Mouse (Mus musculus) urinary bladder, postnatal 14 days (tissue): ENCODE measurements at regions not wholly inside any gene's neighbourhood (a gene's known extent, or its start where the extent isn't known, plus 50 kb on each side); places are given as distances from the start of the nearest gene placed in this dataset.

Experiments
- DNase-seq: peaks from one replicate; pipeline ENCODE4 v3.0.0; 2021; ENCODE audit warnings: low spot score

- DNase-seq, result no peak
These were observed 61.5 kb upstream of the Sp8 start for GRCm38 (mm10) chr12:118784643-118785042.

DNA sequence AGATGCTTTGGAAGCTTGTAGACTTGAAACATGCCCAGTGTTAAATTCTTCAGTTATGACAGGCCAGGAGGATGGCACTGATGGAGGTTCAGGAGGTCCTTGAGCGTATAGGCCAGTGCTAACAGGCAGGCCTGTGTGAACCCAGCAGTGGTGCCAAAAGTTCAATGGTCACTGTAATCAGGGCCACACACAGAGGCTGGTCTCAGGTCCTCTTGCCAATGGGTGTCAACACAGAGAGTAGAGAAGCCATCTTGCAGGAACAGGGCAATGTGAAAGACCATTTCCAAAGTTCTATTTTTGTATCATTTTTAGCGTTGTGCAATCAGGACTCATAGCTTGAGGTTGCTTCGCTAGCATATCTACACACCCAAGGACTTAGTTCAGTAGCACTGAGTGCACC, 64.2 kb upstream of the Sp8 start:
- DNase-seq, result no peak

DNA sequence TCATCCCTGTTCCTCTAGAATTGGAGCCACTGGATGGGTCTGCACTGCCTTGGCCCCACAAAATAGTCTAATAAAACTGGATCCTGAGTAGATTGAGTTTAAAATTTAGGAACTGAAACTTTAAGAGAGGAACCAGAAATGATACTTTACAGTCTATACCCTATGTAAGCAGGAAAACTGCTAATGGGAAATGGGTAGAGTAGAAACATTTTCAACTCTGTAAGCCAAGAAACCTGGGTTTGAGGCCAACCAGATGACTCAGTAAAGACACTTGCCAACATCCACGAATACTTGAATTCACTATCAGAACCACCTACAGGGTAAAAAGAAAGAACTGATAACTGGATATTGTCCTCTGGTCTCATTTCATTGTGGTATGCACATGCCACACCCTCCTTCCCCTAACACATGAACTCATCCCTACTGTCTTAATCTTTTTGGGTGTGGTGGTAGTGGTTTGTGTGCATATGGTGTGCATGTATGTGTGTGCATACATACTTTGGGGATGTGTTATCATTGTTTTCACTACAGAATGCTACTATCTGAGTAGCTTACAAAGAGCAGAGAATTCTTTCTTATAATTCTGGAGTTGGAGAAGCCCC, 70.6 kb upstream of the Sp8 start:
- no peak for DNase-seq

DNA sequence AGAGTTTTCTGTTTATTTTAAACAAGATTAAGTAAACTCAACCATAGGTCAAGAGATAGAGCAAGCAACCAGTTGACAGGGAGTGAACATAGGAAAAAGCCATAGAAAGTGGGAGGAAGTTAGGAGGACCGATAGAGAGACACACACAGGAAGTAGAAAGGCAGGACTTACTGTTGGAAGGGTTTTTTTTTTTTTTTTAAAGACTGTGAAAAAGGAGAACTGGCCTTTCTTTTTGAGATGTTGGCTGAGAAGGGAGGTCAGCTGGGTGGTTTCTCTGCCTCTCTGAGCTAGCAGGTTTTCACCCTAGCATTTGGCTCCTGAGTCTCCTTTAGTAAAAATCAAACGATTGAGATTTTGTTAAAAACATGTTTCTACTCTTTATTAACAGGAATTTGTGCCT, 73.3 kb upstream of the Sp8 start:
- DNase-seq, result no peak

- DNase-seq, result no peak
These were observed 79.7 kb upstream of the Sp8 start for GRCm38 (mm10) chr12:118766472-118766871.

- DNase-seq, result no peak
These were observed 92.1 kb upstream of the Sp8 start for GRCm38 (mm10) chr12:118754076-118754475.

- DNase-seq, result no peak
These were observed 107.0 kb upstream of the Sp8 start for GRCm38 (mm10) chr12:118739103-118739502.

DNA sequence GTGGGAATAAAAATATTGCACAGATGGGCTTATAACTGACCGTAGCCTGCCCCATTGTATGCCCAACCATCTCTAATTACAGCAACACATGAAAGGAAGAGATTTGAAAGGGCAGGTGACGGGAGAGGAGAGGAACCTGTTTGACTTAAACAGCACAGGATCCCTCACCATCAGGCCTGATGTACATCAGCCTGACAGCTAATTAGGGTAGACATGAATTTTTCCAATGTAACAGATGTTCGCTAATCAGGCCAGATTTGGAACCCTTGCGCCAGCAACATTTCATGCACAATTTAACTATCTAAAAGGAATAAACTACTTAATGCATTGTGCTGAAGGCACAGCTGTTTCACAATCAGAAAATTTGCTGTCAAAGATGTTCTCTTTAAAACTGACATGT, 120.2 kb upstream of the Sp8 start:
- DNase-seq, result no peak

DNA sequence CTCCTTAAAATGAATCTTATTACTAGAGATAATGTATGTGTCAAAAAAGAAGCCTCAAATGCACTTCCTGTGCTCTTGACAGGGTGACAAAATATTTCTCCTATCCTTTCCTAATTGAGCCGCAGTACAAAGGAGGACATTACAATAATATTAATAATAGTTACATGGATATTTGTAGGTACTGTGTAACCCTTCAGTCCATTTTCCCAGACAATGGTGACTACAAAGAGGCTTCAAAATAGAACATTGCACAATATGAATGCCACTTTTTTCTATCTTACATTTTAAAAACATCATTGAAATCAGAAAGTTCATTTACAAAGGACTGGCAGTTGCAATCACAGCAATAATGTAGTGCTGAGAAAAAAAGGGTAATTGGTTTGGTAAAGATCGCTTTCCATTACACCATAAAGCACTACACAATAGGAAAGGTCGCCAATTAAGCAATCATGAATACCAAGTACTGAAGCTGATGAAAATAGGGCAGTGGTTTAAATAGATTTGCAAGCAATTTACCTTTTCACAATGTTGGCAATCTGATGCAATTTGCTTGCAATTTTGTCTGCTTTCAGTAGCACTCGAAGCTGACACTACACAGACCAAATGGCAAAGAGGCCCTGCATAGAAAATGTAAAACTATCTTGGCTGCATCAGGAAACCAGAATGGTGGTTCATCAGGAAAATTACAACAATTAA, 126.1 kb upstream of the Sp8 start:
- no peak for DNase-seq

DNA sequence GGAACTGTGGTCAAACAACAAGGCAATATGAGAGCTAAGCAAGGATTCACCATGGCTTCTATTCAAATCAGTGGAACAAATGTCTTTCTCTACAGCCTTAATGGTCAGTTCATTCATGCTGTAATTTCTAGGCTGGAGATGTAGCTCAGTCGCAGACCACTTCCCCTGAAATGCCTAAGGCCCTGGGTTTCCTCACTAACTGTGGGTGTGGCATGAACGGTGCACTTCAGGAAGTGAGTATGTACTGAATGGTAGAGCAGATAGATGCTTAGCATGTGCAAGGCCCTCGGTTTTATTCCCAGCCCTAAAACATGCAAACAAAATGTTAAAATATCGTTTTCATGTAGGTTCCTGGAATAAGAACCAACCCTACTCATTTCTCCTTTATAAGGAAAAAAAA, 129.3 kb upstream of the Sp8 start:
- no peak for DNase-seq

DNA sequence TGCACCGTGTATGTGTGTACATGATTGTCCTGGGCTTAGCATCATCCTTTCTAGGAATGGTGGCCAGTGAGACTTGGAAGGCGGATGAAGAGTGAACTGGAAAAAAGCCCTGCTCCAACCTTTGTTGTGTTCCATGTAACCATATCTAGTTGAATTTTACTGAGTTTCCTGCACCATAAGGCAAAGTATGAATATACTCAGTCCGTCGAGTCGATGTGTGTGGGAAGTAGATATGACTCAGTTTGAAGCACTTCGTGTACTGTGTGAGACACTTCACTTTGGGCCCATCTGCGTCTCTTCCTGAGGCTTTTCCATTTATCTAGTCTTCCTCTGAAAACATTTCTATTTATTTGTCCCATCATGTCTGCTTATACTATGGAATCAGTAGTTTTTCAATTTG, 139.5 kb upstream of the Sp8 start:
- DNase-seq, result no peak

DNA sequence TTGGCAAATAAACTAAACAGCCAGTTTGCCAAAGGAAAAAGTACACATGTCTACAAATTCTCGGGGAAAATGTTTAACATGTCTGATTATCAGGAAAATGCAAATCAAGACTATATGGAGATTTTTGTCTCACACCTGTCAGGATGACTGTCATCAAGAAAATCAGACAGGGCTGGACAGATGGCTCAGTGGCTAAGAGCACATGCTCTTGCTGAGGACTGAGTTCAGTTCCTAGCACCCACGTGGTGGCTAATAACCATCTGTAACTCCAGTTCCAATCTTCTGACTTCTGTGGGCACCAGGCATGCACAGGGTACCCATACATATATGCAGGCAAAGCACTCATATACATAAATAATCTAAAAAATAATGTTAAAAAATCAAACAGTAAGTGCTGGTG, 141.3 kb upstream of the Sp8 start:
- DNase-seq, result no peak

GRCm38 (mm10) chr12:118703730-118704129, 142.4 kb upstream of the Sp8 start:
- DNase-seq, result no peak

DNA sequence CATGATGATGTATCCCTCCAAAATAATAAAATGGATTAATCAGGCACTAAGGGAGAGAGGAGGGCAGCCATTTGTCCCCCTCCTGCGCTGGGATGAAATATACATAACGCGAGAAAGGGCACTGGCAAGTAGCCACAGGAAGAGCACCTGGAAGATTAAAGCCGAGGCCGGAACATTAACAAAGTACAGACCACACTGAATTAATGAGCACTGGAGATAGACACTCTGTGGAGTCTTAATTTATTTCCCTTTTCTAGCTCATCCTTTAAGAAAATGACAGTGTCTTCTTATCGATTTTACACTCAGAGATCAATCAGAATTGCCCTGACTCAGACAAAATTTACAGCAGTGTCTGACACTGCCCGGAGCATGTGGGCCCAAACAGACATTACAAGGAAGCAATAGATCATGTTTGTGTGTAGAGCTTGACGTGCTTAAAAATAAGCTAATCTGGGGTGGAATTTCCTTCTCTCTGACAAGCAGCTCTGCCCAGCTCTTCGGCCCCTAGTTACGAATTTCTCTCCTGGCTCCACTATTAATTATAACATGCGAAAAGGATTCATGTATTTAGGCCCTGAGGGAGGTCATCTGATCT, 143.0 kb upstream of the Sp8 start:
- DNase-seq, result no peak

DNA sequence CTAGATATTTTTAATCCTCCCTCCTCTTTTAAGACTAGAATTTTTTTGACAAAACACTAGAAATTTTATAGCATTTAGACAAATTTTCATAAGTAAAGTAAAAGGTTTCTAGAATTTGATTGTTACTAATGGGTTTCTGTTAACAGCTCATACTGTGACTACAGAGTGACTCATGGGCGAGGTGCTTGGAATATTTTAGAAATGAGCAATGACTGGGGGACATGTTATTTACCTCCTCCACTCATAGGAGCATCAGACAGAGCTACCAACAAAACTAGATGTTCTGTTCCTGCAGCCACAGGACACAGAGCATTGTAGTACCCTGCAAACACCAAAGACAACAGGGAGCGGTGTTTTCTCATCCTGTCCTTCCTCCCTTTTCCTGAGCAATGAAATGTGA, 144.3 kb upstream of the Sp8 start:
- DNase-seq, result no peak

DNA sequence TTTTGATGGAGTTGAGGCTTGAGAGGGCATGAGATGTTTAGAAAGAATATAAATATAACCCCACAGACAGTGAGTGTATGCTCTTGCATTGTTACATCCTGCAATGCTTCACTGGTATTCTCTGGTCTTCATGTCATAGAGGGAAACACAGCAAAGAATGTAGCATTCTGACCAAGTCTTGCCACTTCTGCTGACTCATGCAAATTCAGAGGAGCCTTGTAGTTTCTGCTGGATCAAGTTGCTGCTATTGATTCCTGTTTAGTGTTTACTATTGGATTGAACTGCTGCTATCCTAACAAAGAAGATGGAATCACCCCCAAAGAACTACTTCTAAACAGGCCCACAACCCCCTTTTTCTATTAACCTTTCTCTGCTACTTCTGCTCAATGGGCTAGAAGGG, 148.0 kb upstream of the Sp8 start:
- DNase-seq, result no peak

DNA sequence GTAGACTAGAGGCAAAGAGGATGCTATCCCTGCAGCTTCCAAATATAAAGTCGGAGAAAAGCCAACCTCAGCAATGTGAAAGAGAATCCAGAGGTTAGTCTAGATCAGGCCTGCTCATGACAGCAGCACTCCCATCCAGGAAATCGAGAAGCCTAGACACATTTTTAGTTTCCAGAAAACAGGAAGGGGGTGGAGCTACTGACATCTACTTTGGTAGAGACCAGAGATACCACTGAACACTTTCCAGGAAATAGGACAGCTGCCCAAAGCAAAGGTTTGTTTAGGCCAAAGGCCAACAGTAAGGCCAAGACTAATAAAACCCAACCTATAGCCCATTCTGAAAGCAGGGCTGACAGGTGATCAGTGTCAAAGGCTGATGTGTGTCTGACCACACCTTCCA, 151.4 kb upstream of the Sp8 start:
- no peak for DNase-seq

- no peak for DNase-seq
These were observed 163.2 kb upstream of the Sp8 start for GRCm38 (mm10) chr12:118682902-118683301.

DNA sequence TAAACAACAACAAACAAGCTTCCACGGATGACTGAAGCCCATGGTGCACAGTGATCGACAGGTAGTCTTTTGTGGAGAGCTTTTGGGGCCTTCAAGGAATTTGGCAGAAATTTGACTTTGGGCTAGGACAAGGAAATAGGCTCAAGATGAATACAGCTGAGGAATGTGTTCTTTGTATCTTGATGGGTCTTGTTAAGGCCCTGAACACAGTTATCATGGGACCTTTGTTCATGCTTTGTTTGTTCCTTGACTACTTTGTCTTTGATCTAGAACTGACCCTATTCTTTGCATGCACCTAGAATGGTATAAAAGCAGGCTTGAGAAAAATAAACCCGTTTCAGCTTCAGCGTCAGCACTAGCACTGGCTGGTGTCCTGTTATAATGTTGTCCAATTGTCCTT, 168.1 kb upstream of the Sp8 start:
- no peak for DNase-seq

DNA sequence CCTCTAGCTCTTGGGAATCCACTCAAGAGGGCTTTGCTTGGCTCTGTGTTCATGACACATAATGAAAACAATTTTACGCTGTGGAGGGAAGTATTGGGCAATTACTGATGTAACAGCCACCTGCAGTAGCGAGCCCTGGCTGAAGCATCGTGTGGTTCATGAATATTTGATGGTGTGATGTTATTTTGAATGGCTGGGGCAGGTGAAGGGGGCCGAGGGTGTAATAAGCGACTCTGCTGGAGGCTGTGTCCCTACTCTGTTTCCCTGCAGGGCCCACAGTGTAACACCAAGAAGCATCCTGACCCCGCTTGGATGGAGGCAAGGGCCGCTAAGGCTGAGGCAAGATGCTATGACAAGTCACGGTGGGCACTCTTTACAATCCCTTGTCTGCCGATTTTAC, 184.6 kb upstream of the Sp8 start:
- no peak for DNase-seq

- DNase-seq, result no peak
These were observed 185.0 kb upstream of the Sp8 start for GRCm38 (mm10) chr12:118661214-118661486.

DNA sequence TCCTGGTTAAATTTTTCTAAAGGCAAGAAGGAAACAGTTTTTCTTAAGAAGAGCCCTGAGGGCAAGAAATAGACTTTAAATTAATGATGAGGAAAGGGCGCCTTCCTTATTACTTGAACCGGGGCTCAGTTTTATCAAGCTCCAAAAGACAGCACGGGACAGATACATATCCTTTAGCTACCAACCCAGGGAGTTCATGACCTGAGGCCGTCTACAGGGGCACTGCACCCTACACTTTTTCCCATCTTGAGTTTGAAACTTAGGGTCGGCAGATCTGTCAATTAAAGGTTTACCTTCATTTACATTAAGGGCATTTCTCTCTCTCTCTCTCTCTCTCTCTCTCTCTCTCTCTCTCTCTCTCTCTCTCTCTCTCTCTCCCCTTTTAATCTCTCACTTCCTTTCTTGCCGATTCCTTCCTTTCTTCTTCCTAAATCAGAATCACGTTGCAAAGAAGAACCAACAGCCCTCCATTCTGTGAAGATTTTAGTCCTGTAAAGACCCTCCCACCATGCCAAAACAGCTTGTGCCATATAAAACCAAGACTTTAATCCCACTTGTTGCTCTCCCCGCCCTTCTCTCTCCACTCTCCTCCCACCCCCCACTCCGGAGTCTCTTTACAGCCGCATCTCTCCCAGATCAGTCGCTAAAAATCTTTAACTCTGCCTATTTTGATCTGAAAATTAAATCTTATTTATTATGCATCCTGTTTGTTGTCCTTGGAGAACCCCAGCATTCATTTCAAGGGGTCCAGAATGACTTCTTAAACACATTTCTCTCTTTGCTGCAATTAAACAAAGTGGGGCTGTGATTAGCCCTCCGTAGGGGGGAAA, 185.5 kb upstream of the Sp8 start:
- DNase-seq, result no peak
